Mouse (Mus musculus): ENCODE results near the gene Junb. TPM values are rescaled to one million over a fixed set of nuclear protein-coding genes. Genes with fewer than 3 reads are reported as not detected.

The Junb gene
- polyA plus RNA-seq, 1 experiment from 2014 or later, result 10.4 TPM

- H3K4me3 ChIP-seq, result no peak overlapping the region
- peaks cover 85% of the 10 kb centered on the region for H3K27me3 ChIP-seq
- H3K27ac ChIP-seq, result no peak overlapping the region
- no peak overlapping the region for H3K4me2 ChIP-seq
- H3K9ac ChIP-seq, result no peak overlapping the region
- peaks cover 14% of the 10 kb centered on the region for H3K4me1 ChIP-seq
- WGBS, result 15% methylated on average over 12 of the region's 12 CpGs
- no peak for ATAC-seq (ENCODE audit: insufficient number of reproducible peaks, insufficient read depth, low FRiP score, low TSS enrichment, low read depth)
- no peaks in the 10 kb centered on the region for H3K36me3 ChIP-seq
- H3K9me3 ChIP-seq, result no peaks in the 10 kb centered on the region
Measured at GRCm38 (mm10) chr8:84949753-84950152, 28.8 kb downstream of the Junb start.

GRCm38 (mm10) chr8:84947241-84947545, 31.3 kb downstream of the Junb start:
- Histone ChIP-seq H3K27me3 (peaks cover 91% of the 10 kb centered on the region), H3K4me3 (no peak overlapping the region), H3K9ac (no peak overlapping the region), H3K27ac (no peak overlapping the region), H3K4me1 (peaks cover 18% of the 10 kb centered on the region), H3K4me2 (no peak overlapping the region), H3K9me3 (no peaks in the 10 kb centered on the region), H3K36me3 (no peaks in the 10 kb centered on the region)
- WGBS, result 10% methylated on average over 9 of the region's 9 CpGs
- ATAC-seq (ENCODE audit: insufficient number of reproducible peaks, insufficient read depth, low FRiP score, low TSS enrichment, low read depth), result no peak

DNA sequence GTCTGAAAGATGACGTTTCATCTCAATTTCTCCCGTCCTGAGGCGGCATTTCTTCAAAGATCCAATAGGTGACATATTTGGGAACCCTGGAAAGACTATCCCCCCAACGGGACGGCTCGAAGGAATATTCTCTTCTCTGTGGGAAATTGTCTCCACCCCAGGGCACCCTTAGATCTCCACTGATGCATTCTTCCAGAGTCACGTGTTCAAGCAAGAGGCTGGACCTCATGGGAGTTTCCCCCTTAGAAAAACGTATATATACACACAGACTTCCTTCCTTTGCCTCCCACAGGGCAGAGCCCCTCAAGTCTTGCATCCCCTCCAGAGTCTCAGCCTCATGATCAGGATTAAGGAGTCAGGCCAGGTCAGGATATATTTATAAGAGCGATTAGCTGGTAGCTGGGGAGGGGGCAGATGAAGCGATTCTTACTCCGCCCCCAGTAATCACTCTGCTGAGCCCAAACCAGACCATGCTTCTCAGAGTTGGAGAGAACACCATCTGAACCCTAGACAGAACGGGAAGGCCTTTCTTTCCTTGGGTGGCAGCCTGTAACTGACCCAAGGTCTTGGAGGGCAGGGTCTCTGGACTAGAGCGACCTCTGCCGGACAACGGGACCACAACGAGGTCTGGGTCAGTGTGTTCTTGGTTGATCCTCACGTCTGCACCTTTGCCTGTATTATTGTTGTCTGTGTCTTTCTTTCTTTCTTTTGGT, 31.8 kb downstream of the Junb start, which contains the start of gene Rtbdn:
Gene Rtbdn, plus strand, starts transcription at position 464 of the 713 bp plus-strand sequence.
- WGBS, result 8% methylated on average over 17 of the region's 17 CpGs
- H3K9me3 ChIP-seq, result no peaks in the 10 kb centered on the region
- H3K36me3 ChIP-seq, result no peaks in the 10 kb centered on the region
- peaks cover 18% of the 10 kb centered on the region for H3K4me1 ChIP-seq
- ATAC-seq (ENCODE audit: insufficient number of reproducible peaks, insufficient read depth, low FRiP score, low TSS enrichment, low read depth), result no peak
- peak within 1 kb of the TSS; percentile 47 for H3K4me3 ChIP-seq
- H3K27me3 ChIP-seq, result peaks cover 90% of the 10 kb centered on the region
- no peak within 1 kb of the TSS for H3K27ac ChIP-seq
- 0 out of 2 replicates have a peak within 1 kb of the TSS, but pooled peaks have one; percentile 32 for H3K9ac ChIP-seq
- H3K4me2 ChIP-seq, result peak within 1 kb of the TSS; percentile 85

DNA sequence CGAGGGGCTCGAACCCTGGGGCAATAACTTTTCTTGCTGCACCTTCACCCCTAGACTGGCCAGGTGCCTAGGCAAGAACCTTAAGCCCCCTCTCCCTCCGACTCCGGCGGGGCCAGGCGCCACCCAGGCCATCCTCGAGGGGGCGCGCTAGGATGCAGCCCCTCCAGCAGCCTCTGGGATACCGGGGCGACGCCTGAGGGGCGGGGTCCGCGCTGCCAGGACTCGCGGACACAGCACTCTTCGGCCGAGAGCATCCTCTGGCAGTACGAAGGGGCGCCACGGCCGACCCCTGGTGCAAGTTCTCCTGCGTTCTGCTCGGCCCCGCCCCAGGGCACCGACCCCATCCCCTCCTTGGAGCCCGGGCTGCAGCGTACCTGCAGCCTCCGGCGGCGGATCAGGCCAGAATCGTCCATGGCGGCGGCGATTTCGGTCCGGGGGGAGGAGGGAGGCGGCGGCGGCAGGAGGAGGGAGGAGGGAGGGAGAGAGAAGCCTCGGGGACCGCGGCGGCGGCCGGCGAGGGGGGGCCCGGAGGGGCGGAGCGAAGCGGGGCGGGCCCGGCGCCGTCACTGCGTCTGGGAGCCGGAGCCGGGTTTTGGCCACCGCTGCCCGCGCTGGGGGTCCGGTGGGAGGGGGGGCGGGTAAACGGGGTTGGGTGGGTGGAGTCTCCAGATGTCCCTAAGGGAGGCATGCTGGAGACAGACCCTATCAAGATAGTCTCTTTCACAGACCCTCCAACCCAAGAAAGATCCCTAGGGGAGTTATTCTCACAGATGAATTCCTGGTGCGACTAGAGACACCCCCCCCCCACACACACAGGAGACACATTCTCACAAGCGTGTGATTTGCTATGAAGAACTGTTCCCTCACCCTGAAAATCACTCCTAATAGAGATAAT, 32.6 kb downstream of the Junb start:
- H3K4me3 ChIP-seq, result peak overlapping the region; percentile 47
- H3K36me3 ChIP-seq, result no peaks in the 10 kb centered on the region
- 0 out of 2 replicates have a peak, but pooled peaks have one; percentile 13 for ATAC-seq (ENCODE audit: insufficient number of reproducible peaks, insufficient read depth, low FRiP score, low TSS enrichment, low read depth)
- H3K4me1 ChIP-seq, result peaks cover 18% of the 10 kb centered on the region
- no peak overlapping the region for H3K27ac ChIP-seq
- WGBS, result 1% methylated on average over 43 of the region's 67 CpGs
- no peaks in the 10 kb centered on the region for H3K9me3 ChIP-seq
- peaks cover 88% of the 10 kb centered on the region for H3K27me3 ChIP-seq
- 0 out of 2 replicates have a peak overlapping the region, but pooled peaks have one; percentile 32 for H3K9ac ChIP-seq
- peak overlapping the region; percentile 85 for H3K4me2 ChIP-seq

GRCm38 (mm10) chr8:84945235-84945632, 33.3 kb downstream of the Junb start:
- Histone ChIP-seq H3K27ac (no peak overlapping the region), H3K9me3 (no peaks in the 10 kb centered on the region), H3K4me1 (peaks cover 18% of the 10 kb centered on the region), H3K4me3 (peak overlapping the region; percentile 47), H3K36me3 (no peaks in the 10 kb centered on the region), H3K4me2 (peak overlapping the region; percentile 85; the same call in 1 of the 2 replicates), H3K27me3 (peaks cover 88% of the 10 kb centered on the region), H3K9ac (no peak overlapping the region)
- 3% methylated on average over 11 of the region's 11 CpGs for WGBS
- no peak for ATAC-seq (ENCODE audit: insufficient number of reproducible peaks, insufficient read depth, low FRiP score, low TSS enrichment, low read depth)

DNA sequence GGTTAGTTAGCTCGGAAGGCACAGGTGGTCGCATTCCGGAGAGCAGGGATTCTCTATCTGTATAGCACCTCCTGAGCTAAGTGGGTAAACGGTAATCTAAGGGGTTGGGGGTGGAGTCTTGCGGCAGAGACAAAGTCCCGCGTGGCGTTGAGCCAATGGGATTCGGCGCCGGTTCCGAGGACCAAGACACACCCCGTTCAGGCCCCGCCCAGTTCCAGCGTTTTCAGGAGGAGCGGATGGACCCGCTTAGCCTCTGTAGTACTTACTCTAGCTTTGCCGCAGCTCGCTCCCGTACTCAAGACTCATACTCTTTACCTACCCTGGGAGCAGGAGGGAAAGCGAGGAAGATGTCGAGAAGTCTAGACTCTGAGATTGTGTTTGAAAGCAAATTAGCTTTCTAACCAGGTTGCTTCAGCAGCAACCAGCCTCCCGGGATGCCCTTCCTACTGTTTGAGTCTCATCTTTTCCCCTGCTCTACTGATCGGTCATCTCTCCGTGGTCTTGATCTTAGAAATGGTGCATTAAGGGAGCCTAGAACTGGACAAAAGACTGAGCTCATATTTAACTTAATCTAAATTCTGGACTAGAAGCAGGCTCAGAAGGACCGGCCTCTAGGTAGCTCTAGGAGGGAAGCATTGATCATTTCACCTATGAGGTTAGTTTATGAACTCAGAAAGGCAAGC, 33.9 kb downstream of the Junb start:
- no peak overlapping the region for H3K9ac ChIP-seq
- H3K27ac ChIP-seq, result no peak overlapping the region
- H3K4me1 ChIP-seq, result peaks cover 18% of the 10 kb centered on the region
- ATAC-seq (ENCODE audit: insufficient number of reproducible peaks, insufficient read depth, low FRiP score, low TSS enrichment, low read depth), result no peak
- H3K36me3 ChIP-seq, result no peaks in the 10 kb centered on the region
- peaks cover 85% of the 10 kb centered on the region for H3K27me3 ChIP-seq
- H3K9me3 ChIP-seq, result no peaks in the 10 kb centered on the region
- peak overlapping the region; percentile 14; the same call in 1 of the 2 replicates for H3K4me2 ChIP-seq
- H3K4me3 ChIP-seq, result peak overlapping the region; percentile 16
- 2% methylated on average over 26 of the region's 26 CpGs for WGBS

DNA sequence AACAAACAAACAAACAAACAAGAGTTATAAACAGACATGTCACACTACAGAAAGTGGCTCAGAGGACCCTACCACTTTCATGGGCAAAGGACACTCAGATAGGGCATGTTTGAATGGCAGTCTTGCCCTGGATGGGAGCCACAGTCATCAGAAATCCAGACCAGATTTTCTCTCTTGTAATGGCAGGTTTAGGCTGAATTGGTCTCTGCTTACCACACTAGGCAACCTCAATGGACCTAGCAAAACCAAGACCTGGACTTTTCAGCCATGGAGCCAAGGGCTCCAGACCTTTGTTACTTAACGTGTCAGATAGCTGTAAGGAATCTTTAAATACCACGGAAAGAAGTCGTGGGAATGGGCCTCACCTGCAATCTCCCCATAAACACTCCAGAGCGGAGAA, 34.8 kb downstream of the Junb start:
- Histone ChIP-seq H3K27ac (no peak overlapping the region), H3K4me3 (no peak overlapping the region), H3K9ac (no peak overlapping the region), H3K4me1 (peaks cover 18% of the 10 kb centered on the region), H3K36me3 (no peaks in the 10 kb centered on the region), H3K4me2 (no peak overlapping the region), H3K27me3 (peaks cover 88% of the 10 kb centered on the region), H3K9me3 (no peaks in the 10 kb centered on the region)
- WGBS, result 10% methylated on average over 4 of the region's 4 CpGs
- ATAC-seq (ENCODE audit: insufficient number of reproducible peaks, insufficient read depth, low FRiP score, low TSS enrichment, low read depth), result no peak

- WGBS, result 61% methylated on average over 13 of the region's 13 CpGs
- Histone ChIP-seq H3K27ac (no peak overlapping the region), H3K4me3 (peak overlapping the region; percentile 45; the same call in 1 of the 2 replicates), H3K4me1 (peaks cover 17% of the 10 kb centered on the region), H3K9me3 (no peaks in the 10 kb centered on the region), H3K27me3 (peaks cover 86% of the 10 kb centered on the region), H3K4me2 (peak overlapping the region; percentile 81), H3K9ac (no peak overlapping the region), H3K36me3 (no peaks in the 10 kb centered on the region)
- ATAC-seq (ENCODE audit: insufficient number of reproducible peaks, insufficient read depth, low FRiP score, low TSS enrichment, low read depth), result no peak
Measured at GRCm38 (mm10) chr8:84937620-84938485, 40.7 kb downstream of the Junb start.

DNA sequence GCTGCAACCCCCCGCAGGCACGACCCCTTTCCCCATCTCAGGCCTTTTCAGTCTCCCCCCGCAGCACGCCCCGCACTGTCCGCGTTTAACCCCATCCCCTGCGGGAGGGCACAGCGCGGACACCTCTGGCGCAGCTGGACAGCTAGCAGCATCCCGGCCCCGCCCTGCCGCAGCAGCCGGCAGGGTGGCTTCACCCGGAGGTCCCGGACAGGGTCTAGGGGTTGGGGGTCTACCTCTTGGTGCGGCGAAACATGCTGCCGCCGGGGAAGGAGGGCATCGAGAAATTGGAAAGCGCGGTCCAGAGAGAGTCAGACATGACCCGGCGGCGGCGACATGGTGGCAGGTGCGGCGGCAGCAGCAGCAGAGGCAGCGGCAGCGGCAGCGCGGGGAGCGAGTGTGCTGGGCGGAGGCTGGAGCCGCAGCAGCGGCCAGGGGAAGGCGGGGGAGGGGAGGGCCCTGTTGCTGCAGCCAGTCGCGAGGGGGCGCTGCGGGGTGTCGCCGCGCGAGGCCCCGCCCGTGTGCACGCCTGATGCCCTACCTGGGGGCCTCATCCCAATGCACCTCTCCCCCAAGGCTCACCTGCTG, 41.5 kb downstream of the Junb start, which contains the start of gene Mast1:
Gene Mast1, minus strand, starts transcription at position 398 of the 585 bp plus-strand sequence.
- no peak for ATAC-seq (ENCODE audit: insufficient number of reproducible peaks, insufficient read depth, low FRiP score, low TSS enrichment, low read depth)
- Histone ChIP-seq H3K27ac (no peak within 1 kb of the TSS), H3K9me3 (no peaks in the 10 kb centered on the region), H3K4me2 (peak within 1 kb of the TSS; percentile 81), H3K27me3 (peaks cover 90% of the 10 kb centered on the region), H3K4me3 (peak within 1 kb of the TSS; percentile 45), H3K4me1 (peaks cover 17% of the 10 kb centered on the region), H3K9ac (peak within 1 kb of the TSS; percentile 49; the same call in 1 of the 2 replicates), H3K36me3 (no peaks in the 10 kb centered on the region)
- WGBS, result under 1% methylated on average over 47 of the region's 50 CpGs

Data from embryonic facial prominence, embryonic 13.5 days (tissue).